Mouse (Mus musculus): ENCODE measurements around the gene Nelfcd.

The Nelfcd gene

GRCm38 (mm10) chr2:174415731-174416310, at the start of gene Nelfcd:
Gene Nelfcd, plus strand, starts transcription at chr2:174415804.
- peak; percentile 92 to 95 for DNase-seq (ENCODE audit: low read depth in 2 of 2, low spot score in 2 of 2)

- no peak for DNase-seq (ENCODE audit: low read depth in 2 of 2, low spot score in 2 of 2)
Observed at GRCm38 (mm10) chr2:174366571-174366970, 49.0 kb upstream of the Nelfcd start.

- DNase-seq (ENCODE audit: low read depth in 2 of 2, low spot score in 2 of 2): no peak
Observed at GRCm38 (mm10) chr2:174381021-174381420, 34.6 kb upstream of the Nelfcd start.

- DNase-seq (ENCODE audit: low read depth in 2 of 2, low spot score in 2 of 2): no peak
Observed at GRCm38 (mm10) chr2:174391936-174392335, 23.7 kb upstream of the Nelfcd start.

GRCm38 (mm10) chr2:174392554-174392953, 23.1 kb upstream of the Nelfcd start:
- DNase-seq (ENCODE audit: low read depth in 2 of 2, low spot score in 2 of 2): no peak

- DNase-seq (ENCODE audit: low read depth in 2 of 2, low spot score in 2 of 2): no peak
Observed at GRCm38 (mm10) chr2:174393383-174393782, 22.2 kb upstream of the Nelfcd start.

- no peak for DNase-seq (ENCODE audit: low read depth in 2 of 2, low spot score in 2 of 2)
Observed at GRCm38 (mm10) chr2:174396643-174397042, 19.0 kb upstream of the Nelfcd start.

GRCm38 (mm10) chr2:174397065-174397464, 18.5 kb upstream of the Nelfcd start:
- DNase-seq (ENCODE audit: low read depth in 2 of 2, low spot score in 2 of 2): no peak

- no peak for DNase-seq (ENCODE audit: low read depth in 2 of 2, low spot score in 2 of 2)
Observed at GRCm38 (mm10) chr2:174397881-174398280, 17.7 kb upstream of the Nelfcd start.

- DNase-seq (ENCODE audit: low read depth in 2 of 2, low spot score in 2 of 2): no peak
Observed at GRCm38 (mm10) chr2:174400396-174400795, 15.2 kb upstream of the Nelfcd start.

GRCm38 (mm10) chr2:174410222-174410621, 5.4 kb upstream of the Nelfcd start:
- DNase-seq (ENCODE audit: low read depth in 2 of 2, low spot score in 2 of 2): no peak

GRCm38 (mm10) chr2:174413127-174413526, 2.5 kb upstream of the Nelfcd start:
- DNase-seq (ENCODE audit: low read depth in 2 of 2, low spot score in 2 of 2): no peak

GRCm38 (mm10) chr2:174415001-174415730, 438 bp upstream of the Nelfcd start:
- no peak for DNase-seq (ENCODE audit: low read depth in 2 of 2, low spot score in 2 of 2)

- DNase-seq (ENCODE audit: low read depth in 2 of 2, low spot score in 2 of 2): no peak
Observed at GRCm38 (mm10) chr2:174421107-174421506, 5.5 kb downstream of the Nelfcd start.

- no peak for DNase-seq (ENCODE audit: low read depth in 2 of 2, low spot score in 2 of 2)
Observed at GRCm38 (mm10) chr2:174424301-174425085, 8.9 kb downstream of the Nelfcd start.

GRCm38 (mm10) chr2:174426856-174427255, 11.3 kb downstream of the Nelfcd start:
- no peak for DNase-seq (ENCODE audit: low read depth in 2 of 2, low spot score in 2 of 2)

- no peak for DNase-seq (ENCODE audit: low read depth in 2 of 2, low spot score in 2 of 2)
Observed at GRCm38 (mm10) chr2:174428076-174428835, 12.7 kb downstream of the Nelfcd start.

GRCm38 (mm10) chr2:174428996-174429591, 13.5 kb downstream of the Nelfcd start:
- no peak for DNase-seq (ENCODE audit: low read depth in 2 of 2, low spot score in 2 of 2)

GRCm38 (mm10) chr2:174434943-174435342, 19.3 kb downstream of the Nelfcd start:
- no peak for DNase-seq (ENCODE audit: low read depth in 2 of 2, low spot score in 2 of 2)

GRCm38 (mm10) chr2:174436076-174436701, 20.6 kb downstream of the Nelfcd start:
- no peak for DNase-seq (ENCODE audit: low read depth in 2 of 2, low spot score in 2 of 2)

Measured in CD8-positive naive resting alpha-beta T cell, adult 2 months (primary cell).